Mouse (Mus musculus) stomach, postnatal 0 days (tissue): ENCODE results near the gene Evi5. TPM values are rescaled to one million over a fixed set of nuclear protein-coding genes. Genes with fewer than 3 reads are reported as not detected.

ENCODE experiments used
- ATAC-seq: fragments of 200-750 bp; cut with Nextera tagmentation; 2 replicates; pipeline ENCODE4 v1.8.0; 2017; ENCODE audit not compliant: low FRiP score, low TSS enrichment
- DNase-seq: peaks from one replicate; pipeline ENCODE4 v3.0.0-alpha.2; 2016; ENCODE audit warnings: low spot score
- H3K27ac ChIP-seq: fragments of 300-500 bp; sonication (generic); replicated peaks from 2 replicates; pipeline ENCODE4 v1.5.1; 2014; ENCODE audit warnings: mild to moderate bottlenecking, control low read depth
- H3K27me3 ChIP-seq: fragments of 300-500 bp; sonication (generic); 2 replicates; pipeline ENCODE4 v1.6.1; 2014; ENCODE audit warnings: low read length; ENCODE audit not compliant: control insufficient read depth, insufficient read depth
- H3K36me3 ChIP-seq: fragments of 300-500 bp; sonication (generic); 2 replicates; pipeline ENCODE4 v1.6.1; 2014; ENCODE audit warnings: low read length, mixed read lengths; ENCODE audit not compliant: control insufficient read depth, insufficient read depth
- H3K4me1 ChIP-seq: fragments of 300-500 bp; sonication (generic); replicated peaks from 2 replicates; pipeline ENCODE4 v1.6.1; 2014; ENCODE audit warnings: antibody characterized with exemption; ENCODE audit not compliant: control insufficient read depth, insufficient read depth
- H3K4me2 ChIP-seq: fragments of 300-500 bp; sonication (generic); replicated peaks from 2 replicates; pipeline ENCODE4 v1.6.1; 2014; ENCODE audit warnings: low read depth, mild to moderate bottlenecking, control low read depth, moderate library complexity
- H3K4me3 ChIP-seq: fragments of 300-500 bp; sonication (generic); 2 replicates; pipeline ENCODE4 v1.5.1; 2014; ENCODE audit warnings: low read depth, low read length, control low read depth
- H3K9ac ChIP-seq: fragments of 300-500 bp; sonication (generic); 2 replicates; pipeline ENCODE4 v1.6.1; 2014; ENCODE audit warnings: mild to moderate bottlenecking, low read length, control low read depth, mixed read lengths
- H3K9me3 ChIP-seq: fragments of 300-500 bp; sonication (generic); 2 replicates; pipeline ENCODE4 v1.6.1; 2016; ENCODE audit warnings: low read length; ENCODE audit not compliant: control insufficient read depth
- CTCF ChIP-seq: IDR thresholded peaks from 2 replicates; pipeline ENCODE4 v1.5.1; 2016; ENCODE audit warnings: antibody characterized with exemption, low read depth, mild to moderate bottlenecking, moderate library complexity
- EP300 ChIP-seq: optimal IDR thresholded peaks from 2 replicates; pipeline ENCODE3; 2016; ENCODE audit warnings: antibody characterized with exemption
- WGBS: fragments of 180-500 bp; shearing (Covaris S2); extraction: QIAGEN DNeasy Blood & Tissue Kit; methylation state at CpG from one replicate; pipeline ENCODE4 v1.1.7; 2014; 5-methylcytosine and 5-hydroxymethylcytosine counted together
- polyA plus RNA-seq: library from polyadenylated mRNA; unstranded; fragments of >200 nt; fragmentation: Nextera tagmentation; extraction: Ambion mirVana; gene quantifications from 2 replicates; pipeline ENCODE4 v1.2.1, GENCODE M21; 2015

Gene Evi5
- polyA plus RNA-seq, 1 experiment from 2014 or later = 39.5 TPM

DNA sequence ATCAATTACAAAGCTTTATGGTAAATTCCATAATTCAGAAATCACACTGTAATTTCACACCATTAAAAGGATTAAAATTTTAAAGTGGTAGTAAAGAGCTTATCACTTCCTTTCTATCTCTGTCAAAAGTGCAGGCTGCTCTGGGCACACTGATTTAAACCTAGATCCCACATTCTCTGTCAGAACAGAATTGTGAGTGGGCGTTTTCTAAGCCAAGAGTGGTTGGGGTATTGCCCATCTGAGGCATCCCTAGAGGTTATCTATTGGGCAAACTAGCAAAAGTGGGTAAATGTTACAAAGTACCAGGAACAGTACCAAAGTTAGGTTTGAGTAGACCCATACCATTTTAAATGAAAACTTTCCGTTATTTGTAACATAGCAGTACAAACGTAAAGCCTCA is 96.1 kb downstream of the Evi5 start:
- TF ChIP-seq CTCF = no peak
- TF ChIP-seq EP300 = no peak
- 86% methylated on average over 3 of the region's 3 CpGs for WGBS
- no peak overlapping the region for H3K4me3 ChIP-seq

DNA sequence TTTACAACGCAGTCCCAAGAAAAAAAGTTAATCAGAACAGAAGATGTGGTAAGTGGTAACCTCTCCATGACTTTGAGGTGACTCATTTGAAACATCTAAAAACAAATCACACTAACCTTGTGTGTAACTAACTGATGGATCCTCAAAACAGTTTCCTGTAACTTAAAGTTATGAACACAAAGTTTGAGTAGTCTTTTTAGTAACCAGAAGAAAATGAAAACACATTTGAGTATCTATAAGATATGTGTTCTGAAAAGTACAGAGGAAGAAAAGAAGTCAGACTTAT is 97.4 kb downstream of the Evi5 start:
- Histone ChIP-seq H3K4me2 (no peak overlapping the region), H3K9ac (no peak overlapping the region), H3K27me3 (no peaks in the 10 kb centered on the region), H3K36me3 (no peaks in the 10 kb centered on the region), H3K4me1 (no peaks in the 10 kb centered on the region), H3K27ac (no peak overlapping the region), H3K9me3 (no peaks in the 10 kb centered on the region), H3K4me3 (no peak overlapping the region)
- TF ChIP-seq EP300 (no peak), CTCF (no peak)
- ATAC-seq (no peak), DNase-seq (no peak)
- WGBS = 92% methylated on average over 1 of the region's 1 CpGs

More for the DNA sequence above, 96.1 kb downstream of the Evi5 start:
- H3K4me1 ChIP-seq = no peaks in the 10 kb centered on the region
- DNase-seq (no peak), ATAC-seq (no peak)
- H3K27me3 ChIP-seq = no peaks in the 10 kb centered on the region
- H3K4me2 ChIP-seq = no peak overlapping the region
- no peaks in the 10 kb centered on the region for H3K9me3 ChIP-seq
- no peak overlapping the region for H3K9ac ChIP-seq
- no peak overlapping the region for H3K27ac ChIP-seq
- no peaks in the 10 kb centered on the region for H3K36me3 ChIP-seq

DNA sequence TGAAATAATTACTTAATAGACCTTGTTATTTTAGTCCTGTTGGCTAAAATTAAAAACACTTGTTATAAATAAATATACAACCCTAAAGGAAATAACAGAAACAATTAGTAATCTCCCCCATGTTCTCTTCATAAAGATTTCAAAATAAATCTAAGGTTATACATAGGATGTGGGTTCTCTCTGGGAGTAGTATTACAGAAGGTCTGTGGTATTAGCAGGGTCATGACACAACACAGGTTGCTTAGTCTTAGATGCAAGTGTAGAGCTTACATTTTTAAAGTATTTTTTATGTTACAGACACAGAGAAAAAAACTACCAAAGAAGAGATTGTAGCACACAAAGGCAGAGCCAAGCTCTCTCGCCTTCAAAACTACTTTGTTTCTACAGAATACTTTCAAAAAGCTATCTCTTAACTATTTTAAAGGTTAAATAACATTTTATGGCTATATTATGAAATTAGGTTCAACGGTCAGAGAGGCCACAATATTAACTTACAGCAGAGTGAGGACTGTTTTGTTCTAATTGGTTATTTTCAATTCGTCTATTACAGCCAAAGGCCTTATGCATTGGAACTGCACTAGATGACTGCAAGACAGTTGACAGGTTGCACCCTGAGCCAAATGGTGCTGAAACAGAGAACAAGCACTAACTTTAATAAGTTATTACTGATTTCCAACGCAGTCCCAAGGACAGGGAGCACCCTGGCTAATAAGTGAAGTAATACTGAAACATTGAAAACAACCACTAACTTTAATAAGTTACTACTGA is 97.9 kb downstream of the Evi5 start:
- DNase-seq (no peak), ATAC-seq (no peak)
- Histone ChIP-seq H3K4me1 (no peaks in the 10 kb centered on the region), H3K9ac (no peak overlapping the region), H3K27me3 (no peaks in the 10 kb centered on the region), H3K36me3 (no peaks in the 10 kb centered on the region), H3K4me3 (no peak overlapping the region), H3K9me3 (no peaks in the 10 kb centered on the region), H3K4me2 (no peak overlapping the region), H3K27ac (no peak overlapping the region)
- no peak for TF ChIP-seq CTCF
- TF ChIP-seq EP300 = no peak
- WGBS = 86% methylated on average over 4 of the region's 4 CpGs

DNA sequence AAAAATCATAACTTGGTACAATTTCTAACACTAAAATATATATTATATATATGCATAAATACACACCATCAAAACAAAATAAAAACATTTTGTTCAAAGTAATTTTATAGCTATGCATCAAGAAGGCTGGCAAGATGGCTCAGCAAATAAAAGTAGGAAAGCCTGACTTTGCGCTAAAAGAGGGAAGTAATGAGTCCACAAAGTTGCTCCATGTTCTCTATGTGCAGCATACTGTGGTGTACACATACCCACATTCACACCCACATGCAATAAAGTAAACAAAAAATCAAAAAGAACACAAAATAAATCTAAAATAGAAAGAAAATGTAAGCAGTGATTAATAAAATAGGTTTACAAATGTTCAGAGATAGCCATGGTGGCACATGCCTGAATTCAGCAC is 99.0 kb downstream of the Evi5 start:
- no peak for ATAC-seq

DNA sequence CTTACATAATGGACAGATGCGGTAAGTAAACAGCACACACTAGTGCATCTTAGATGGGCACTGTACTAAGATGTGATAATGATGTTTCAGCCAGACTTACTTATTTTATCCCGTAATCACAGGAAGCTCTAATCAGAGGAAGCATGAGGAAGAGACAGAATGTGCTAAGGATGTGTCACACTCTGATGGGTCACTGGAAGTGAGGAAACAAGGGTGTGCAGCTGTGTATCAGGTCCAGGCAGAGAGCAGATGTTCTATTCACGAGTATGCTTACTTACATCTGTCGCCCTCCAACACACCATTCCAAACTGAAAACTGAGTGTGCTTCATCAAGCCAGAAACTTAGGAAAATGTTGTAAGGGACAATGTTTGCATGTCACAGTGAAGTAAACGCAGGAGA is 102.9 kb downstream of the Evi5 start:
- Histone ChIP-seq H3K4me1 (no peaks in the 10 kb centered on the region), H3K4me3 (no peak overlapping the region), H3K9me3 (no peaks in the 10 kb centered on the region), H3K36me3 (no peaks in the 10 kb centered on the region), H3K4me2 (no peak overlapping the region), H3K27ac (no peak overlapping the region), H3K9ac (no peak overlapping the region), H3K27me3 (no peaks in the 10 kb centered on the region)
- TF ChIP-seq CTCF = no peak
- ATAC-seq (no peak), DNase-seq (no peak)
- 59% methylated on average over 5 of the region's 5 CpGs for WGBS

More for the DNA sequence above, 99.0 kb downstream of the Evi5 start:
- Histone ChIP-seq H3K4me2 (no peak overlapping the region), H3K4me1 (no peaks in the 10 kb centered on the region), H3K9ac (no peak overlapping the region), H3K27ac (no peak overlapping the region), H3K27me3 (no peaks in the 10 kb centered on the region), H3K36me3 (no peaks in the 10 kb centered on the region), H3K9me3 (no peaks in the 10 kb centered on the region), H3K4me3 (no peak overlapping the region)
- DNase-seq = no peak
- TF ChIP-seq EP300 = no peak
- no peak for TF ChIP-seq CTCF
- 91% methylated on average over 1 of the region's 1 CpGs for WGBS

DNA sequence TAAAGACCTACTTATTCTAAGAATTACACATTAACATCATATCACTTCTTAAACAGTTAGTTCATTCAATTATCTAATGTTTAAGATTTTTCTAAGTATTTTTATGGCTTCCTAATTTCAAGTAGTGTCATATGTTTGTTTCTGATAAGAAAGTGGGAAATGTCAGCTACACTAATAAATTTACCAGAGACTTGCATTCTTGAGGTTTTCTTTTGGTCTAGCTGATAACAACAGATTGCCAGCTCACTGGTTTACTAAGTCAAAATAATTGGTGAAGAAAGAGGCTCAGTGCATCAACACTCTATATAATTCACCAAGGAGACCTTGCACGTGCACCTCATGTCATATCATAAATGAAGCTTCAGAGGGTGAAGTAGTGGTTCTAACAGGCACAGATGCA is 106.7 kb downstream of the Evi5 start:
- Histone ChIP-seq H3K4me1 (no peaks in the 10 kb centered on the region), H3K9me3 (no peaks in the 10 kb centered on the region), H3K27me3 (no peaks in the 10 kb centered on the region), H3K36me3 (no peaks in the 10 kb centered on the region), H3K4me3 (no peak overlapping the region), H3K9ac (no peak overlapping the region), H3K4me2 (no peak overlapping the region), H3K27ac (no peak overlapping the region)
- TF ChIP-seq CTCF (no peak), EP300 (no peak)
- WGBS = 95% methylated on average over 1 of the region's 1 CpGs
- ATAC-seq = no peak
- DNase-seq = no peak
